Mouse (Mus musculus): ENCODE measurements around the gene Alx3.
A peak's percentile ranks its signal among the peaks of the same experiment; 100 is the strongest.

The Alx3 gene

GRCm38 (mm10) chr3:107627641-107628040, 32.8 kb downstream of the Alx3 start:
- DNase-seq: no peak

DNA sequence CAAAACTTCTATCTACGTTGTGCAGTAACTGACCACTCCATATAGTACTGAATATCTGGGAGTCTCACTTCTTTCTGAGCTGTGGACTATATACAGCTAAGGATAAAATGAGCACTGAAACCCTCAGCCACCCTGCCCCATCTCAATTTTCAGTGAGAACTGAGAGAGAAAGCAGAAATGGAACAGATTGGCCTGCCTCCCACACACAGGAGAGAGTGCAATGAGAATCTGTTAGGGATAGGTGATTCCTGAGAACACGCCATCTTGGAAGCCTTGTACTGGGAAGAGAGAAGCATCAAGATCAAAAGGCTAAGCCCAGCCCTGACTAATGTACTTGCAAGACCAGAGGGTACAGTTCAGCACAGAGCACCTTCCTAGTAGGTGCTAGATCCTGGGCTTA, 33.7 kb downstream of the Alx3 start:
- DNase-seq: no peak

DNA sequence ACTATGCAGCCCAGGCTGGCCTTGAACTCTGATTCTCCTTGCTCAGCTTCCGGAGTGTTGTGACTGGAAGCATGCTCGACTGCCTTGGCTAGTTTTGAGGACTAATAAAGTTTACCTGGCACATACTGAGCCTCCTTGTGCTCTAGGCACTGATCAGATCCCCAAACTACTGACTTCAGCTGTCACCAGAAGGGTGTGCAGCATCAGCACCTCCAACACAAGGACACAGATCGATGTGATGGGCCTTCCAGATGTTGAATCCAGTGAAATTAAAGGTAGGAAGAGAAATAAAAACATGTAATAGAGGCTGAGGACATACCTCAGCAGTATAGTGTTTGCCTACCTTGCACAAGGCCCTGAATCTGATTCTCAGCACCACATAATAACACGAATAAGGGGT, 34.6 kb downstream of the Alx3 start:
- DNase-seq: no peak

- peak; percentile 85 for DNase-seq
Observed at GRCm38 (mm10) chr3:107630682-107631522, 36.1 kb downstream of the Alx3 start, which contains the start of gene Gm10961. Gene Gm10961, plus strand, starts transcription at chr3:107631322.

GRCm38 (mm10) chr3:107631523-107631958, 36.7 kb downstream of the Alx3 start, which contains the start of gene Strip1:
Gene Strip1, minus strand, starts transcription at chr3:107631694.
- DNase-seq: peak; percentile 97

- DNase-seq: no peak
Observed at GRCm38 (mm10) chr3:107632786-107633185, 38.0 kb downstream of the Alx3 start.

GRCm38 (mm10) chr3:107633906-107634305, 39.1 kb downstream of the Alx3 start:
- no peak for DNase-seq

GRCm38 (mm10) chr3:107635836-107636235, 41.0 kb downstream of the Alx3 start:
- DNase-seq: no peak

- no peak for DNase-seq
Observed at GRCm38 (mm10) chr3:107636236-107636635, 41.4 kb downstream of the Alx3 start.

GRCm38 (mm10) chr3:107637606-107638172, 42.9 kb downstream of the Alx3 start:
- DNase-seq: no peak

GRCm38 (mm10) chr3:107646947-107647346, 52.1 kb downstream of the Alx3 start:
- no peak for DNase-seq

GRCm38 (mm10) chr3:107650276-107650675, 55.4 kb downstream of the Alx3 start:
- DNase-seq: peak; percentile 82

DNA sequence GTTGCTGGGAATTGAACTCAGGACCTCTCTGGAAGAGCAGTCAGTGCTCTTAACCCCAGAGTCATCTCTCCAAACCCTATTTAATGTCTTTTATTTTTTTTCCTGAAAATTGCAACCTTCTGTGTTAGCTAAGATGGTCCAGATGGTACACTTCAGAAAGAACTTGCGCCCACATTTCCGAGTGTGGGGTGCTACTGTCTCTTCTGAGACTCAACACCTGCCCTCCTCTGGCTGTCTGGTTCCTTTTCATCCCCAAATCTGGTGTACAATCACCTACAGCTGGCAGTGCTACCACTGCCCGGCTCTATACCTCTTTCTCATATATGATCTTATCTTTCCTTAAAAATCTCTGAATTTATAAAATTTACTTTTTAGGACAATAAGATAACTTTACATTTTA, 58.1 kb downstream of the Alx3 start:
- DNase-seq: no peak

DNA sequence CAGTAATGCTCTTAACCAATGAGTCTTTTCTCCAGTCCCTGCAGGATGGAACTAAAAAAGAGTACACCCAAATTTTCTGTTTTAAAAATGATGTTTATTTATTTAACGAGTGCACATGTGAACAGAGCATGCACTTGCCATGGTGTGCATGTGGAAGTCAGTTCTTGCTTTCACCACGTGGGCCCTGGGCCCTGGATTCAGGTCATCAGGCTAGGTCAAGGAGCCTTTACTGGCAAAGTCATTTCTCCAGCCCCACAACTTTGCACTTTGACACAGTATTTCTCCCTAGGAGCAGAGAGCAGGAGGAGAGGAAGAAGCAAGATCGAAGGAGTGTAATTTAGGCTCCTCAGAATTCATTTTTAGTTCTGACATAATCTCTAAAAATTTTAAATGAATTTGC, 60.0 kb downstream of the Alx3 start:
- DNase-seq: peak; percentile 51

Data from kidney, adult 9 months (tissue).